Mouse (Mus musculus): ENCODE data around the gene Akt1s1. TPM values are rescaled to one million over a fixed set of nuclear protein-coding genes. Genes with fewer than 3 reads are reported as not detected.

Akt1s1 gene
- polyA plus RNA-seq, 1 experiment from 2014 or later, result 105 TPM

DNA sequence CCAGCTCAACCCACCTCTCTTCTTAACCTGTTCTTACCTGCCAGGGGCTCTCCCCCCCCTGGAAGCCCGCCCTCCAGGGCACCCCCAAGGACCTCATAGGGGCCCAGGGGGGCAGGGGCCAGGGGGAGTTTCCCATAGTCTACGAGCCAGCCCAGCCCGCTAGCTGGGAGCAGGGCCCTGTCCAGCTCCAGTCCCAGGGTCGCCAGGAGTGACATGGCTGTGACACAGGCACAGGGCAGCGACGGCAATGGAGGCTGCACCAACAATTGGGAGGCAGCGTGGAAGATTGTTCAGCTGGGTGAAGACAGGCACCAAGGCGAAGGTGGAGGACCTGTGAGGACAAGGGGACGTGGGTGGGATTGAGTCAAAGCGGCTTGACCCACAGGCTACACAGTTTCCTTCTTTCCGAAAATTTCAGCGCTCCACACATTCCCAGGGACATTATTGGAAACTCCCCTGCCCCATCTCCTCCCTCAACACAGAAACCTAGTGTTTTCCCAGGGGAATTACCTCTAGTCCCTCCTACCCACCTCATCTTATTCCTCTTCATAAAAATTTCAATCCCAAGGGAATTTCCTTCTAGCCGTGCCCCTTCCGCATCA, 33.7 kb upstream of the Akt1s1 start:
- WGBS, result 32% methylated on average over 14 of the region's 14 CpGs
- Histone ChIP-seq H3K4me2 (ENCODE audit: low read depth, low read length) (peak overlapping the region; percentile 53), H3K4me3 (ENCODE audit: low read length) (peak overlapping the region; percentile 82), H3K4me1 (ENCODE audit: control insufficient read depth, insufficient read depth, low read length) (peaks cover 32% of the 10 kb centered on the region), H3K9me3 (ENCODE audit: control insufficient read depth, low read length) (no peaks in the 10 kb centered on the region), H3K27ac (ENCODE audit: low read length) (0 out of 2 replicates have a peak overlapping the region, but pooled peaks have one; percentile 98), H3K36me3 (ENCODE audit: control insufficient read depth, insufficient read depth, low read length) (peaks cover 17% of the 10 kb centered on the region; the same call in 1 of the 2 replicates), H3K27me3 (replicated peaks; ENCODE audit: control insufficient read depth, insufficient read depth, low read length) (no peaks in the 10 kb centered on the region), H3K9ac (ENCODE audit: low read depth, low read length) (peak overlapping the region; percentile 95)
- peak; percentile 0; the same call in 1 of the 2 replicates for ATAC-seq

GRCm38 (mm10) chr7:44815721-44816469, 32.9 kb upstream of the Akt1s1 start, which contains the start of the genes Nup62 and Il4i1:
TSS of gene Nup62 (plus strand) at chr7:44816088.
TSS of gene Il4i1 (plus strand) at chr7:44816387.
- Histone ChIP-seq H3K36me3 (ENCODE audit: control insufficient read depth, insufficient read depth, low read length) (peaks cover 17% of the 10 kb centered on the region; the same call in 1 of the 2 replicates), H3K4me2 (ENCODE audit: low read depth, low read length) (peak within 1 kb of the TSS; percentile 79), H3K27me3 (replicated peaks; ENCODE audit: control insufficient read depth, insufficient read depth, low read length) (no peaks in the 10 kb centered on the region), H3K9ac (ENCODE audit: low read depth, low read length) (peak within 1 kb of the TSS; percentile 95), H3K4me1 (ENCODE audit: control insufficient read depth, insufficient read depth, low read length) (peaks cover 35% of the 10 kb centered on the region), H3K9me3 (ENCODE audit: control insufficient read depth, low read length) (no peaks in the 10 kb centered on the region), H3K4me3 (ENCODE audit: low read length) (peak within 1 kb of the TSS; percentile 82), H3K27ac (ENCODE audit: low read length) (peak within 1 kb of the TSS; percentile 98)
- WGBS, result under 1% methylated on average over 62 of the region's 62 CpGs
- peak; percentile 94 for ATAC-seq

DNA sequence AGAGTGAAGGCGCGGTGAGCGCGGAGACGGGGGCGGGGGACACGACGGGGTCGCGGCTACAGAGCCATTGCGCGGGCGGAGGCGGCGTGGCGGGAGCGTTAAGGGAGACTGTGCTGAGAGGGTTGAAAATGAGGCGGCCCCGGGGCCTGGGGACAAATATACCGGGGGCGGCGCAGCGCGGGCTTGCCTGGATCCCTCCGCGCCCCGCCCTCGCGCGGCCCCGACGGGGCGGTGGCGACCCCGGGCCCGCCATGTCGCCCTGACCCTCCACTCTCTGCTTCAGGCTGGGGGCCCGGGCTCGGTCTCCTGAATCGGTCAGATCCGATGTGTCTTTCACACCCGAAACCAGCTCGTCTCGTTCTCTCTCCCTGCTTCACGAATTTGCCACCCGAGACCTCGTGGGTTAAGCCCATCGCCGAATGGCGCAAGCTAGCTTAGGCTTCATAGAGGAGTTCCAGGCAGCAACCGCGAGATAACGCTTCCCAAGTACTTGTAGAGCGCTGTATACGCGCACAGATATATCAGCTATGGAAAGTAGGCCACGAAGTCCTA, 32.2 kb upstream of the Akt1s1 start, which contains the start of gene Atf5:
Gene Atf5 (minus strand): TSS at position 189 of the 552 bp plus-strand sequence.
- H3K36me3 ChIP-seq (ENCODE audit: control insufficient read depth, insufficient read depth, low read length), result peaks cover 14% of the 10 kb centered on the region; the same call in 1 of the 2 replicates
- no peaks in the 10 kb centered on the region for H3K9me3 ChIP-seq (ENCODE audit: control insufficient read depth, low read length)
- peak; percentile 51 for ATAC-seq
- H3K9ac ChIP-seq (ENCODE audit: low read depth, low read length), result peak within 1 kb of the TSS; percentile 95
- peaks cover 38% of the 10 kb centered on the region for H3K4me1 ChIP-seq (ENCODE audit: control insufficient read depth, insufficient read depth, low read length)
- WGBS, result under 1% methylated on average over 50 of the region's 57 CpGs
- peak within 1 kb of the TSS; percentile 82 for H3K4me3 ChIP-seq (ENCODE audit: low read length)
- H3K4me2 ChIP-seq (ENCODE audit: low read depth, low read length), result peak within 1 kb of the TSS; percentile 79
- H3K27me3 ChIP-seq (replicated peaks; ENCODE audit: control insufficient read depth, insufficient read depth, low read length), result no peaks in the 10 kb centered on the region
- peak within 1 kb of the TSS; percentile 98 for H3K27ac ChIP-seq (ENCODE audit: low read length)

- H3K9ac ChIP-seq (ENCODE audit: low read depth, low read length), result peak overlapping the region; percentile 95
- peak overlapping the region; percentile 98 for H3K27ac ChIP-seq (ENCODE audit: low read length)
- no peaks in the 10 kb centered on the region for H3K9me3 ChIP-seq (ENCODE audit: control insufficient read depth, low read length)
- H3K4me3 ChIP-seq (ENCODE audit: low read length), result peak overlapping the region; percentile 82
- WGBS, result 17% methylated on average over 3 of the region's 3 CpGs
- H3K27me3 ChIP-seq (replicated peaks; ENCODE audit: control insufficient read depth, insufficient read depth, low read length), result no peaks in the 10 kb centered on the region
- peak overlapping the region; percentile 79 for H3K4me2 ChIP-seq (ENCODE audit: low read depth, low read length)
- no peak for ATAC-seq
- H3K36me3 ChIP-seq (ENCODE audit: control insufficient read depth, insufficient read depth, low read length), result peaks cover 7% of the 10 kb centered on the region; the same call in 1 of the 2 replicates
- peaks cover 40% of the 10 kb centered on the region for H3K4me1 ChIP-seq (ENCODE audit: control insufficient read depth, insufficient read depth, low read length)
These were observed 31.4 kb upstream of the Akt1s1 start for GRCm38 (mm10) chr7:44817441-44817840.

- WGBS, result 12% methylated on average over 2 of the region's 2 CpGs
- Histone ChIP-seq H3K27ac (ENCODE audit: low read length) (peak overlapping the region; percentile 98; the same call in 1 of the 2 replicates), H3K36me3 (ENCODE audit: control insufficient read depth, insufficient read depth, low read length) (0 out of 2 replicates have a peak, but pooled peaks cover 3% of the 10 kb centered on the region), H3K4me2 (ENCODE audit: low read depth, low read length) (peak overlapping the region; percentile 79), H3K4me1 (ENCODE audit: control insufficient read depth, insufficient read depth, low read length) (peaks cover 45% of the 10 kb centered on the region), H3K9me3 (ENCODE audit: control insufficient read depth, low read length) (no peaks in the 10 kb centered on the region), H3K4me3 (ENCODE audit: low read length) (peak overlapping the region; percentile 82), H3K9ac (ENCODE audit: low read depth, low read length) (peak overlapping the region; percentile 65; the same call in 1 of the 2 replicates), H3K27me3 (replicated peaks; ENCODE audit: control insufficient read depth, insufficient read depth, low read length) (no peaks in the 10 kb centered on the region)
- no peak for ATAC-seq
These were observed 30.6 kb upstream of the Akt1s1 start for GRCm38 (mm10) chr7:44818164-44818563.

- H3K9ac ChIP-seq (ENCODE audit: low read depth, low read length), result peak overlapping the region; percentile 65
- H3K4me3 ChIP-seq (ENCODE audit: low read length), result peak overlapping the region; percentile 82
- H3K36me3 ChIP-seq (ENCODE audit: control insufficient read depth, insufficient read depth, low read length), result no peaks in the 10 kb centered on the region
- H3K4me1 ChIP-seq (ENCODE audit: control insufficient read depth, insufficient read depth, low read length), result peaks cover 47% of the 10 kb centered on the region
- peak overlapping the region; percentile 79 for H3K4me2 ChIP-seq (ENCODE audit: low read depth, low read length)
- no peaks in the 10 kb centered on the region for H3K9me3 ChIP-seq (ENCODE audit: control insufficient read depth, low read length)
- WGBS, result 36% methylated on average over 6 of the region's 6 CpGs
- no peak for ATAC-seq
- peak overlapping the region; percentile 44 for H3K27ac ChIP-seq (ENCODE audit: low read length)
- H3K27me3 ChIP-seq (replicated peaks; ENCODE audit: control insufficient read depth, insufficient read depth, low read length), result no peaks in the 10 kb centered on the region
These were observed 30.0 kb upstream of the Akt1s1 start for GRCm38 (mm10) chr7:44818751-44819235.

GRCm38 (mm10) chr7:44819391-44819790, 29.4 kb upstream of the Akt1s1 start:
- Histone ChIP-seq H3K9ac (ENCODE audit: low read depth, low read length) (peak overlapping the region; percentile 65), H3K4me2 (ENCODE audit: low read depth, low read length) (peak overlapping the region; percentile 79), H3K36me3 (ENCODE audit: control insufficient read depth, insufficient read depth, low read length) (no peaks in the 10 kb centered on the region), H3K4me3 (ENCODE audit: low read length) (peak overlapping the region; percentile 82), H3K4me1 (ENCODE audit: control insufficient read depth, insufficient read depth, low read length) (peaks cover 47% of the 10 kb centered on the region), H3K27ac (ENCODE audit: low read length) (peak overlapping the region; percentile 44; the same call in 1 of the 2 replicates), H3K9me3 (ENCODE audit: control insufficient read depth, low read length) (no peaks in the 10 kb centered on the region), H3K27me3 (replicated peaks; ENCODE audit: control insufficient read depth, insufficient read depth, low read length) (no peaks in the 10 kb centered on the region)
- WGBS, result 89% methylated on average over 2 of the region's 2 CpGs
- ATAC-seq, result no peak

- Histone ChIP-seq H3K4me3 (ENCODE audit: low read length) (peak overlapping the region; percentile 2; the same call in 1 of the 2 replicates), H3K4me2 (ENCODE audit: low read depth, low read length) (peak overlapping the region; percentile 5; the same call in 1 of the 2 replicates), H3K9me3 (ENCODE audit: control insufficient read depth, low read length) (no peaks in the 10 kb centered on the region), H3K4me1 (ENCODE audit: control insufficient read depth, insufficient read depth, low read length) (peaks cover 46% of the 10 kb centered on the region), H3K27me3 (replicated peaks; ENCODE audit: control insufficient read depth, insufficient read depth, low read length) (no peaks in the 10 kb centered on the region), H3K36me3 (ENCODE audit: control insufficient read depth, insufficient read depth, low read length) (no peaks in the 10 kb centered on the region), H3K27ac (ENCODE audit: low read length) (no peak overlapping the region), H3K9ac (ENCODE audit: low read depth, low read length) (peak overlapping the region; percentile 65)
- no peak for ATAC-seq
- 54% methylated on average over 5 of the region's 5 CpGs for WGBS
These were observed 28.9 kb upstream of the Akt1s1 start for GRCm38 (mm10) chr7:44819863-44820262.

DNA sequence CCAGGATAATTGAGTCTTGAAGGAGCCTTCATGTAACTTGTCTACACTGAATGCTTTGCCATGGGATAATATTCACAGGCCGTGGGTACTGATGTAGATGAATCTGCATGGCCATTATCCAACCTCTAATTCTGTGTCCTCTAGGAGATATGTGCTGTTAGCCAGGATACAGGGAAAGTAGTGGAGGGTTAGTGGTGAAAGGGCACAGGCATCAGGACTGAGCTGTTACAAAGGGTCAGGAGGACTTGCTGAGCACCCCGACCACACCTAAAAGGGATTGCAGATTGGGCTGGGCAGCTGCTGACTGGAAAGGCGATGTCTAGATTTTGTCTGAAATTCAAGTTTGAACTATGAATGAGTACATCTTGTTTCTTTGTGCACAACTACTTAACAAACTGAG, 28.3 kb upstream of the Akt1s1 start:
- H3K9me3 ChIP-seq (ENCODE audit: control insufficient read depth, low read length), result no peaks in the 10 kb centered on the region
- H3K4me3 ChIP-seq (ENCODE audit: low read length), result no peak overlapping the region
- no peak for ATAC-seq
- no peak overlapping the region for H3K9ac ChIP-seq (ENCODE audit: low read depth, low read length)
- H3K27ac ChIP-seq (ENCODE audit: low read length), result no peak overlapping the region
- no peaks in the 10 kb centered on the region for H3K36me3 ChIP-seq (ENCODE audit: control insufficient read depth, insufficient read depth, low read length)
- WGBS, result 67% methylated on average over 3 of the region's 3 CpGs
- H3K4me1 ChIP-seq (ENCODE audit: control insufficient read depth, insufficient read depth, low read length), result peaks cover 42% of the 10 kb centered on the region
- no peak overlapping the region for H3K4me2 ChIP-seq (ENCODE audit: low read depth, low read length)
- no peaks in the 10 kb centered on the region for H3K27me3 ChIP-seq (replicated peaks; ENCODE audit: control insufficient read depth, insufficient read depth, low read length)
